Mouse (Mus musculus) hindbrain, embryonic 14.5 days (tissue): Measurements from ENCODE around the gene Sparcl1. TPM values are rescaled to one million over a fixed set of nuclear protein-coding genes. Genes with fewer than 3 reads are reported as not detected.

Experiments
- ATAC-seq: fragments of 200-750 bp; cut with Nextera tagmentation; 2 replicates; pipeline ENCODE4 v1.8.0; 2017; ENCODE audit warnings: moderate number of reproducible peaks, mild to moderate bottlenecking, moderate TSS enrichment, moderate library complexity; ENCODE audit not compliant: low FRiP score
- DNase-seq: peaks from one replicate; pipeline ENCODE4 v3.0.0-alpha.2; 2015; ENCODE audit warnings: low spot score
- H3K27ac ChIP-seq: fragments of 300-500 bp; sonication (generic); 2 replicates; pipeline ENCODE4 v1.5.1; 2014; ENCODE audit warnings: mild to moderate bottlenecking, moderate library complexity
- H3K27me3 ChIP-seq: fragments of 300-500 bp; sonication (generic); 2 replicates; pipeline ENCODE4 v1.6.1; 2014; ENCODE audit warnings: mild to moderate bottlenecking, low read length, mixed read lengths; ENCODE audit not compliant: control insufficient read depth, insufficient read depth
- H3K36me3 ChIP-seq: fragments of 300-500 bp; sonication (generic); replicated peaks from 2 replicates; pipeline ENCODE4 v1.6.1; 2014; ENCODE audit not compliant: control insufficient read depth, insufficient read depth
- H3K4me1 ChIP-seq: fragments of 300-500 bp; sonication (generic); replicated peaks from 2 replicates; pipeline ENCODE4 v1.6.1; 2014; ENCODE audit warnings: antibody characterized with exemption, low read length, mixed read lengths; ENCODE audit not compliant: control insufficient read depth, insufficient read depth
- H3K4me2 ChIP-seq: fragments of 300-500 bp; sonication (generic); replicated peaks from 2 replicates; pipeline ENCODE4 v1.6.1; 2014; ENCODE audit warnings: mild to moderate bottlenecking, moderate library complexity
- H3K4me3 ChIP-seq: fragments of 300-500 bp; sonication (generic); replicated peaks from 2 replicates; pipeline ENCODE4 v1.5.1; 2014; ENCODE audit warnings: mild to moderate bottlenecking, low read length
- H3K9ac ChIP-seq: fragments of 300-500 bp; sonication (generic); 2 replicates; pipeline ENCODE4 v1.6.1; 2014
- H3K9me3 ChIP-seq: fragments of 300-500 bp; sonication (generic); 2 replicates; pipeline ENCODE4 v1.6.1; 2016; ENCODE audit warnings: low read length; ENCODE audit not compliant: control insufficient read depth
- WGBS: fragments of 180-500 bp; shearing (Covaris S2); extraction: QIAGEN DNeasy Blood & Tissue Kit; methylation state at CpG from one replicate; pipeline ENCODE4 v1.1.7; 2014; 5-methylcytosine and 5-hydroxymethylcytosine counted together
- polyA plus RNA-seq: library from polyadenylated mRNA; unstranded; fragments of >200 nt; fragmentation: Nextera tagmentation; extraction: Ambion mirVana; gene quantifications from 2 replicates; pipeline ENCODE4 v1.2.1, GENCODE M21; 2014

The Sparcl1 gene
- polyA plus RNA-seq, 1 experiment from 2014 or later: 286 TPM

- ATAC-seq (peak; percentile 62; the same call in 1 of the 2 replicates), DNase-seq (no peak)
- Histone ChIP-seq H3K27me3 (no peaks in the 10 kb centered on the region), H3K4me1 (0 out of 2 replicates have a peak, but pooled peaks cover 5% of the 10 kb centered on the region), H3K27ac (peak overlapping the region; percentile 38; the same call in 1 of the 2 replicates), H3K36me3 (no peaks in the 10 kb centered on the region), H3K9ac (no peak overlapping the region), H3K9me3 (no peaks in the 10 kb centered on the region), H3K4me3 (no peak overlapping the region), H3K4me2 (no peak overlapping the region)
- 14% methylated on average over 10 of the region's 10 CpGs for WGBS
These were observed 11.6 kb downstream of the Sparcl1 start for GRCm38 (mm10) chr5:104101678-104102531.

GRCm38 (mm10) chr5:104096078-104096938 is 17.2 kb downstream of the Sparcl1 start:
- Histone ChIP-seq H3K4me3 (no peak overlapping the region), H3K27me3 (no peaks in the 10 kb centered on the region), H3K4me1 (no peaks in the 10 kb centered on the region), H3K27ac (no peak overlapping the region), H3K9me3 (no peaks in the 10 kb centered on the region), H3K4me2 (no peak overlapping the region), H3K36me3 (0 out of 2 replicates have a peak, but pooled peaks cover 3% of the 10 kb centered on the region), H3K9ac (no peak overlapping the region)
- ATAC-seq (no peak), DNase-seq (no peak)
- WGBS: 83% methylated on average over 16 of the region's 16 CpGs

GRCm38 (mm10) chr5:104095416-104096077 is 18.0 kb downstream of the Sparcl1 start:
- Histone ChIP-seq H3K36me3 (peaks cover 7% of the 10 kb centered on the region; the same call in 1 of the 2 replicates), H3K27ac (no peak overlapping the region), H3K27me3 (no peaks in the 10 kb centered on the region), H3K4me2 (no peak overlapping the region), H3K9ac (no peak overlapping the region), H3K9me3 (no peaks in the 10 kb centered on the region), H3K4me3 (no peak overlapping the region), H3K4me1 (no peaks in the 10 kb centered on the region)
- ATAC-seq (no peak), DNase-seq (no peak)
- 90% methylated on average over 11 of the region's 11 CpGs for WGBS

GRCm38 (mm10) chr5:104089751-104090150 is 23.8 kb downstream of the Sparcl1 start:
- no peaks in the 10 kb centered on the region for H3K27me3 ChIP-seq
- DNase-seq (no peak), ATAC-seq (no peak)
- no peak overlapping the region for H3K9ac ChIP-seq
- no peak overlapping the region for H3K27ac ChIP-seq
- H3K36me3 ChIP-seq: peaks cover 13% of the 10 kb centered on the region; the same call in 1 of the 2 replicates
- 77% methylated on average over 2 of the region's 2 CpGs for WGBS
- H3K4me2 ChIP-seq: no peak overlapping the region
- no peak overlapping the region for H3K4me3 ChIP-seq
- H3K9me3 ChIP-seq: no peaks in the 10 kb centered on the region
- H3K4me1 ChIP-seq: no peaks in the 10 kb centered on the region

DNA sequence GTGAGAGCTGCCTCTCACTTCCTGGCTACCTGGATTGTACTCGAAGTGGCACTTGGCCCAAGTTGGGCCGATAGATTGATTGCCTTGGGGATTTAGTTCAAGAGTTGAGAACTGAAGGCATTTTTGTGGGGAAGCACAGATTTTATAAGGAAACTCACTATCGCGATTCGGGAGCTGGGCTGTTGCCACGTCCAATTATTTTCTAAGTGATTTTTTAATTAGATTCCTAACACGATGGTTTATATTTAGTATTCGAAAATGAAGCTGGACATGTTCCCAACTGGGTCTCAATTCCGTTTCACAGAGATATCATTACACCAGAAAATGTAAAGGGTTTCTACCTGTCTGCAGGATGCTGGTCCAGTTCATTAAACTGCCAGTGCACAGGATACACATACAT is 28.2 kb downstream of the Sparcl1 start:
- no peak for ATAC-seq

DNA sequence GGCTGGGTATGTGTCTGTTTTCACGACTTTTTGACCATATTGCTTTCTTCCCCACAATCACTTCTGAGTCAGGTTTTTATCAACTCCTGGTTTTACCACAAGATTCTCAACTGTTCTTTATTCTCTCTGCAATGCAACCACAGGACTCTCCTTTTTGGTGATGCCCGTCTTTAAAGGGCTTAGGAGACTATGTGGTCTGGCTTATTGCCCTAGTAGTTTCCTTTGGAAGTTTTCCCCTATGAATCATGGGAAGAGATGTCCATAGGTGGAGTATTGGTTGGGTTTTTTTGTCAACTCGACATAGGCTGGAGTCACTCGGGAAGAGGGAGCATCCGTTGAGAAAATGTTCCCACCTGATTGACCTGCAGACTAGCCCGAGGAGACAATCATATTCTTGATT is 32.8 kb downstream of the Sparcl1 start:
- H3K9me3 ChIP-seq: no peaks in the 10 kb centered on the region
- H3K4me1 ChIP-seq: no peaks in the 10 kb centered on the region
- no peaks in the 10 kb centered on the region; the same call in 1 of the 2 replicates for H3K36me3 ChIP-seq
- 88% methylated on average over 6 of the region's 6 CpGs for WGBS
- no peak overlapping the region for H3K4me3 ChIP-seq
- H3K27me3 ChIP-seq: no peaks in the 10 kb centered on the region; the same call in 1 of the 2 replicates
- H3K4me2 ChIP-seq: no peak overlapping the region
- DNase-seq: no peak
- H3K9ac ChIP-seq: no peak overlapping the region
- H3K27ac ChIP-seq: no peak overlapping the region
- ATAC-seq: no peak

More for the DNA sequence above, 28.2 kb downstream of the Sparcl1 start:
- Histone ChIP-seq H3K36me3 (peaks cover 6% of the 10 kb centered on the region; the same call in 1 of the 2 replicates), H3K9me3 (no peaks in the 10 kb centered on the region), H3K27ac (no peak overlapping the region), H3K9ac (no peak overlapping the region), H3K4me2 (no peak overlapping the region), H3K4me1 (no peaks in the 10 kb centered on the region), H3K4me3 (no peak overlapping the region), H3K27me3 (no peaks in the 10 kb centered on the region)
- DNase-seq: no peak
- 89% methylated on average over 9 of the region's 9 CpGs for WGBS

GRCm38 (mm10) chr5:104077508-104077907 is 36.0 kb downstream of the Sparcl1 start, which contains the start of gene Gm17660:
Gene Gm17660 (minus strand): TSS chr5:104077608.
- Histone ChIP-seq H3K9me3 (no peaks in the 10 kb centered on the region), H3K4me2 (no peak within 1 kb of the TSS), H3K27me3 (no peaks in the 10 kb centered on the region; the same call in 1 of the 2 replicates), H3K36me3 (no peaks in the 10 kb centered on the region; the same call in 1 of the 2 replicates), H3K4me1 (peaks cover 3% of the 10 kb centered on the region; the same call in 1 of the 2 replicates), H3K27ac (no peak within 1 kb of the TSS), H3K9ac (no peak within 1 kb of the TSS), H3K4me3 (no peak within 1 kb of the TSS)
- DNase-seq (no peak), ATAC-seq (no peak)
- 97% methylated on average over 7 of the region's 7 CpGs for WGBS

DNA sequence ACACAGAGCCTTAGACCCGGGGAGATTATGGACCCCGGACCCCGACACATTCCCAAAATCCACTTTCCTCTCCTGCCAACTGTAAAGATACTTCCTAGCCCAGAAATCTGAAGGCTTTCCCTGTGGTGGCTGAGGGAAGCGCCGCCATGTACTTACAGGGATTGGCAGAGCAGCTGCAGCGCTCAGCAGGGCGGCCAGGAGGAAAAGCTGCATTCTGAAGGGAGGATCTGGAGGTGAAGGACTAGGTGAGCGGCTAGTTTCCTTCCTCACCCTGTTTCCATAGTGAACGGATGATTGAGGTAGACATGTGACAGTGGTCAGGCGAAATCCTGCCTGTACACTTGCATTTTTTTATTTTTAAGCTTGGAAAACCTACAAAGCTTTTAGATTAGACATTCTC is 37.2 kb downstream of the Sparcl1 start:
- Histone ChIP-seq H3K36me3 (no peaks in the 10 kb centered on the region; the same call in 1 of the 2 replicates), H3K9ac (no peak overlapping the region), H3K4me1 (peaks cover 6% of the 10 kb centered on the region; the same call in 1 of the 2 replicates), H3K4me2 (no peak overlapping the region), H3K9me3 (no peaks in the 10 kb centered on the region), H3K4me3 (no peak overlapping the region), H3K27me3 (no peaks in the 10 kb centered on the region; the same call in 1 of the 2 replicates), H3K27ac (no peak overlapping the region)
- 39% methylated on average over 10 of the region's 10 CpGs for WGBS
- DNase-seq (no peak), ATAC-seq (no peak)
